Mouse (Mus musculus): ENCODE measurements around the gene Ampd2.

DNA sequence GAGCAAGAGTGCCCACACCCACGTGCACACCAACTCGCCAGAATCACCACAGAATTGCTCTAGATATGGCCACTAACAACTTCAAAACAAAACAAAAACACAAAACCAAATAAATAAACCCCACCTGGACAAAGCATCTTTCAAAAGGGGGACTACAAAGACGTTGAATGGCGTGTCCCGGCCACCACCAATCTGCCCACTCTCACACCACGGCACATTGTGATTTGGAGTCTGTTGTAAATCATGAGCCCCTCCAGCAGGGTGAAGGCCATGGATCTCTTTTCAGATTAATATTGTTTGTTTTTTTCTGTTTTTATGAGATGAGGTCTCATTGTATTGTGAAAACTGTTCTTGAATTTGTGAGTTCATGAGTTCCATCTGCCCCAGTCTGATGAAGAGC lies 15.6 kb upstream of the Ampd2 start:
- TF ChIP-seq MAFK (IDR thresholded peaks at IDR 0.05; ENCODE audit: insufficient read depth, low read depth, low read length) = no peak
- TF ChIP-seq HCFC1 (IDR thresholded peaks at IDR 0.05; ENCODE audit: borderline replicate concordance, insufficient read depth, low read length) = no peak

Measured in ES-E14 (cell line).